Mouse (Mus musculus) embryonic facial prominence, embryonic 12.5 days (tissue): ENCODE results near the gene Wfdc3. TPM values are rescaled to one million over a fixed set of nuclear protein-coding genes. Genes with fewer than 3 reads are reported as not detected.
A peak's percentile ranks its signal among the peaks of the same experiment; 100 is the strongest.

Experiments used
- ATAC-seq: fragments of 200-750 bp; cut with Nextera tagmentation; 2 replicates; pipeline ENCODE4 v1.8.0; 2017; ENCODE audit not compliant: insufficient number of reproducible peaks, insufficient read depth, low FRiP score, low TSS enrichment
- H3K27ac ChIP-seq: fragments of 300-500 bp; sonication (generic); 2 replicates; pipeline ENCODE4 v1.5.1; 2016; ENCODE audit warnings: mild to moderate bottlenecking
- H3K27me3 ChIP-seq: fragments of 300-500 bp; sonication (generic); 2 replicates; pipeline ENCODE4 v1.6.1; 2016; ENCODE audit warnings: mild to moderate bottlenecking, moderate library complexity
- H3K36me3 ChIP-seq: fragments of 300-500 bp; sonication (generic); 2 replicates; pipeline ENCODE4 v1.6.1; 2016; ENCODE audit warnings: mild to moderate bottlenecking
- H3K4me1 ChIP-seq: fragments of 300-500 bp; sonication (generic); 2 replicates; pipeline ENCODE4 v1.6.1; 2016
- H3K4me2 ChIP-seq: fragments of 300-500 bp; sonication (generic); replicated peaks from 2 replicates; pipeline ENCODE4 v1.6.1; 2016; ENCODE audit warnings: mild to moderate bottlenecking, moderate library complexity
- H3K4me3 ChIP-seq: fragments of 300-500 bp; sonication (generic); 2 replicates; pipeline ENCODE4 v1.5.1; 2016; ENCODE audit warnings: mild to moderate bottlenecking
- H3K9ac ChIP-seq: fragments of 300-500 bp; sonication (generic); 2 replicates; pipeline ENCODE4 v1.6.1; 2016; ENCODE audit warnings: mild to moderate bottlenecking, moderate library complexity
- H3K9me3 ChIP-seq: fragments of 300-500 bp; sonication (generic); 2 replicates; pipeline ENCODE4 v1.6.1; 2016; ENCODE audit warnings: mild to moderate bottlenecking, moderate library complexity
- WGBS: fragments of 180-500 bp; shearing (Covaris S2); methylation state at CpG from one replicate; pipeline ENCODE4 v1.1.7; 2016; 5-methylcytosine and 5-hydroxymethylcytosine counted together
- polyA plus RNA-seq: library from polyadenylated mRNA; unstranded; fragments of >200 nt; fragmentation: Nextera tagmentation; extraction: Ambion mirVana; gene quantifications from 2 replicates; pipeline ENCODE4 v1.2.1, GENCODE M21; 2016

Gene Wfdc3
- polyA plus RNA-seq, 1 experiment from 2014 or later, result 0.72 TPM

DNA sequence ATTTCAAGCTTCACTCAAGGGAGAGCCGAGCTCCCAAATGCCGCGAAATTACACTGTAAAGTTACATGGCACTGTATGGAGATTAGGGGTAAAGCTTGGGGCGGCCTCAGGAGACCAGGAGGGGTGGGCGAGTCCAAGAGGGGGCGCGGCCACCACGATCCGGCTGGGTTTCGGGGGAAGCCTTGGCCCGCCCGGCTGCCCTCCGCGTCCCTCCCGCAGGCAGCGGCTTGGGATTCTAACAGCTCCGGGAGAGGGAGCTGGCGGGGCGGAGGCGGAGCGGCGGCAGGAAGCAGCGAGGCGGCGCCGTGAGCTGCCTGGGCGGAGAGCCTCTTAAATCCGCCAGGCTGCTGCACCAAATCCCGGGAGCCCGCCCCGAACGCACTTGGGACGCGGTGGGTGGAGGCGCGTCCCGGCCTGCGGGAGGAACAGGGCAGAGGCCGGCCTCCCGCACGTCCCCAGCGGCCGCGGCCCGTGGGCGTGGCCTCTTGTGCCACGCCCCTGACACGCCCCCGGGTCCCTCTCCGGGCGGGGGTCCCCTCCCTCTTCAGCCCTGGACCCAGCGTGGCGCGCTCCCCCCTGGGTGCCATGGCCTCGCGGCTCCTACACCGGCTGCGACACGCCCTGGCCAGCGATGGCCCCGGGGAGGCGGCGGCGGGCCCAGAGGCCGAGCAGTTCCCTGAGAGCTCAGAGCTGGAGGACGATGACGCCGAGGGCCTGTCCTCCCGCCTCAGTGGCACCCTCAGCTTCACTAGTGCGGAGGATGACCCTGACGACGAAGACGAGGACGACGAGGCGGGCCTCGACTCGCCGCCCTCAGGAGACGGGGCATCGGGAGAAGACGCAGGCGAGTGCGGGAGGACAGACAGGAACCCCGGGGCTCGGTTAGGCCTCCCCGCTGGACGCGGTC is 40.0 kb upstream of the Wfdc3 start, which contains the start of gene Snx21:
TSS of gene Snx21 (plus strand) at position 343 of the 907 bp plus-strand sequence.
- Histone ChIP-seq H3K36me3 (0 out of 2 replicates have a peak, but pooled peaks cover 5% of the 10 kb centered on the region), H3K9me3 (no peaks in the 10 kb centered on the region), H3K4me1 (peaks cover 15% of the 10 kb centered on the region; the same call in 1 of the 2 replicates), H3K27me3 (no peaks in the 10 kb centered on the region), H3K27ac (peak within 1 kb of the TSS; percentile 67), H3K9ac (peak within 1 kb of the TSS; percentile 78), H3K4me3 (peak within 1 kb of the TSS; percentile 57), H3K4me2 (peak within 1 kb of the TSS; percentile 64)
- ATAC-seq, result peak; percentile 91
- under 1% methylated on average over 80 of the region's 89 CpGs for WGBS

DNA sequence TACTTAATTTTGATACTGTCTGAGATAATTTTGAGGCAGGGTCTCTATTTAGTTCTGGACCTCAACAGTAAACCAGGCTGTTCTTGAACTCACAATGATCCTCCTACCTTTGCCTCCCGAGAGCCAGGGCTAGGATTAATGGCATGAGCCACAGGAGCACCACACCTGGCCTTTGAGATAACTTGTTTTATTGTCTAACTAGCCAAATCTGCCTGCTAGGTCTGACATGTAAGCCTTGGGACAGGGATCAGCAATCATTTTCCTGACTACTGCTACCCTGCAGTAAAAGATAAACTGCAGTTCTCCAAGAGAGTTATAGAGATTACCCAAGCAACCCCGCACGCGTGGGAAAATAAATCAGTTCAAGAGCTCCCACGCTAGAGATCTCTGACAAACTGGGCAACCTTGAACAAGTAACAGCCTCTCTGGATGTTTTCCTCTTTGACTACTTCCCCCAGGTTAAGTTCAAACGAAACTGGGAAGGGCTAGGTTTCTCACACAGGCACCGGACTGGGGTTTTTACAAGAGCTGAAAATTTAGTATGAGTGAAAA is 39.2 kb upstream of the Wfdc3 start:
- 16% methylated on average over 7 of the region's 7 CpGs for WGBS
- H3K27ac ChIP-seq, result peak overlapping the region; percentile 67
- peak overlapping the region; percentile 64 for H3K4me2 ChIP-seq
- H3K4me1 ChIP-seq, result peaks cover 15% of the 10 kb centered on the region; the same call in 1 of the 2 replicates
- H3K4me3 ChIP-seq, result peak overlapping the region; percentile 57
- H3K27me3 ChIP-seq, result no peaks in the 10 kb centered on the region
- no peaks in the 10 kb centered on the region for H3K9me3 ChIP-seq
- H3K9ac ChIP-seq, result peak overlapping the region; percentile 78
- H3K36me3 ChIP-seq, result 0 out of 2 replicates have a peak, but pooled peaks cover 4% of the 10 kb centered on the region
- no peak for ATAC-seq

DNA sequence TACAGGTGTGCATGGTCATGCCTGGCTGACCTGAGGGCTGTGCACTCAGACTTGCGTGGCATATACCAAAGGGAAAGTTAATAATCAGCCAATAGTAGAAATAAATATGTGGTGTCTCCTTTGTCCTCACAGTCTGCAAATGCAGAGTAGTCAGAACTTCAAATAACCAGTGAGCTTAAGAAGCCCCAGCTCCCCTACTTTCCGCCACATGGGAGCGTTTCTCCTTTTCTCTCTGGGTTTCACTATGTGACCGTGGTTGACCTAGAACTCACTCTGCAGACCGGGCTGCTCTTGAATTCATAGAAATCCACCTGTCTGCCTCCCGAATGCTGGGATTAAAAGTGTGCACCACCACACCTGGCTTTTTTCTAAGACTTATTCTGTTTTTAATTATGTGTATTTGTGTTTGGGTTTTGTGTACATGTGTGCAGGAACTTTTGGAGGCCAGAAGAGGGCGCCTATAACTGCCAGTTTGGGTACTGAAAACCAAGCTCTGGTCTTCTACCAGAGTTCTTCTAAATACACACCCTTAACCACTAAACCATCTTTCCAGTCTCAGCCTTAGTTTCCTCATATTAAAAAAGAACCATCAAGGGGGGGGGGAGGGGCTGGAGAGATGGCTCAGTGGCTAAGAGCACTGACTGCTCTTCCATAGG is 38.3 kb upstream of the Wfdc3 start:
- Histone ChIP-seq H3K9ac (no peak overlapping the region), H3K9me3 (no peaks in the 10 kb centered on the region), H3K36me3 (0 out of 2 replicates have a peak, but pooled peaks cover 4% of the 10 kb centered on the region), H3K4me2 (peak overlapping the region; percentile 64; the same call in 1 of the 2 replicates), H3K27me3 (no peaks in the 10 kb centered on the region), H3K27ac (no peak overlapping the region), H3K4me3 (no peak overlapping the region), H3K4me1 (peaks cover 15% of the 10 kb centered on the region; the same call in 1 of the 2 replicates)
- 71% methylated on average over 7 of the region's 7 CpGs for WGBS
- no peak for ATAC-seq

DNA sequence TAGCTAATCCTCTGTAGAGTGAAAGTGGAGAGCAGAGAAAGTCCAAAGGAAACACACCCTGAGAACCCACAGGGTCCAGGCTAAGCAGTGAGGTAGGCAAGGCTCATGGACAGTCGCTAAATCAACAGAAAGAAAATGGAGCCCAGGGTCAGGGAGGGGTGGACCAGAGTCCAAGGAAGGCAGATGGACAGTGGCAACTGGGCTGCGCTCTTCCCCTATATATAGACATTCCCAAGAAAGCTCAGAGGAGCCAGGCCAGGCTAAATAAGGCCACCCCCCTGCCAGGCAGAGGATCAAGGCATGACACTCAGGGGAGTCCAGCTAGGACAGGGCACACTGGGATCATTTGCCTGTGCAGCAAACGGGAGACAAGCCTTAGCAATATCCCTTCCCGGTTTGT is 36.1 kb upstream of the Wfdc3 start:
- no peaks in the 10 kb centered on the region for H3K36me3 ChIP-seq
- no peak overlapping the region for H3K4me2 ChIP-seq
- H3K4me3 ChIP-seq, result no peak overlapping the region
- H3K27ac ChIP-seq, result no peak overlapping the region
- ATAC-seq, result no peak
- H3K9me3 ChIP-seq, result no peaks in the 10 kb centered on the region
- peaks cover 12% of the 10 kb centered on the region; the same call in 1 of the 2 replicates for H3K4me1 ChIP-seq
- 0 out of 2 replicates have a peak, but pooled peaks cover 2% of the 10 kb centered on the region for H3K27me3 ChIP-seq
- no peak overlapping the region for H3K9ac ChIP-seq
- 63% methylated on average over 4 of the region's 4 CpGs for WGBS

DNA sequence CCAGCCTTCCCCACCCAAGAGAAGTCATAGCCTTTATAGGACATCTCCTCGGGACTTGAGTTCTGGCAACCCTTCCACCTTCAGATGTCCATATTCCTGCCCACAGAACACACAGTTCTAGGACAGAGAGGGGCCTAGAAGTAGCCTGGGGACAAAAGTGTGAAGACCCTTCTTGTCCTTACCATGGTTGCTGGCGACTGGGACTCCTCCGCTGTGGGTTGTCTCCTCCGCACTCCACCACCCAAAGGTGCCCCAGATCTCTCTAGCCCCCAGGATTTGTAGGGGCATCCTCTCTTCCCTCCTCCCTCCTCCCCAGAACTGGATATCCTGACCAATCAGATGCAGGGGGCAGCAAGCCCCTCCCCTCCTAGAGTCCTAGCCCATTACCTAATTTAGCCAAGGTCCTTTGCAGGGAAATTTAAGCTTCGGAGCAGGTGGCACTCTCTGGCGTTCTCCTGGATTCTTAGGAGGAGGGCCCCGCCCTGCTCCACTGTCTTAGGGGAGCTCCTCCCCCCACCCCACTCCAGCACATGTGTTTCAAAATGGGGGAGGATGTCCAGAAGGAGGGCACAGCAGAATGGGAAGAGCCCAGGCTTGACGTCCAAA is 33.9 kb upstream of the Wfdc3 start, which contains the start of gene Tnnc2:
TSS of gene Tnnc2 (minus strand) at position 487 of the 606 bp plus-strand sequence.
- Histone ChIP-seq H3K4me2 (no peak within 1 kb of the TSS), H3K4me3 (no peak within 1 kb of the TSS), H3K4me1 (peaks cover 3% of the 10 kb centered on the region; the same call in 1 of the 2 replicates), H3K27me3 (0 out of 2 replicates have a peak, but pooled peaks cover 4% of the 10 kb centered on the region), H3K9ac (no peak within 1 kb of the TSS), H3K9me3 (no peaks in the 10 kb centered on the region), H3K27ac (no peak within 1 kb of the TSS), H3K36me3 (no peaks in the 10 kb centered on the region)
- ATAC-seq, result no peak
- WGBS, result 69% methylated on average over 8 of the region's 8 CpGs

DNA sequence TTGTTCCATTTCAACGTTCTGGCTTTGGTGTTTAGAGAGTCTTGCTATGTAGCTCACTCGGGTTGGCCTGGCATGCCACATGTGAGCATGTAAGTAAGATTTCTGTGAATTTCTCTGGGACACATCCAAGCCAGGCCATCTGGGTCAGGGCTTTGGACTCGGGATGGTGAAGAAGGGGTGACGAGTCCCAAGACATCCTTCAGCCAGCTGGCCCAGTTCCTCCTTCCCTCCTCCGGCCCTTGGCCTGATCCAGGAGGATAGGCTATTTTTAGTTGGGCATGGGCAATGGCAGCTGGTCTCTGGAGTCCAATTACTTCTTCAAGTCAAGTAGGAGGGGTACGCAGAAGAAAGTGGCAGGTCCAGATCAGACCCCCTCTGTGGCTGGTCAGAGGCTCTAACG is 33.1 kb upstream of the Wfdc3 start:
- no peak for ATAC-seq
- 0 out of 2 replicates have a peak, but pooled peaks cover 4% of the 10 kb centered on the region for H3K27me3 ChIP-seq
- H3K27ac ChIP-seq, result no peak overlapping the region
- WGBS, result 70% methylated on average over 7 of the region's 7 CpGs
- H3K4me3 ChIP-seq, result no peak overlapping the region
- no peaks in the 10 kb centered on the region for H3K9me3 ChIP-seq
- no peaks in the 10 kb centered on the region for H3K4me1 ChIP-seq
- H3K9ac ChIP-seq, result no peak overlapping the region
- H3K36me3 ChIP-seq, result no peaks in the 10 kb centered on the region
- H3K4me2 ChIP-seq, result no peak overlapping the region

DNA sequence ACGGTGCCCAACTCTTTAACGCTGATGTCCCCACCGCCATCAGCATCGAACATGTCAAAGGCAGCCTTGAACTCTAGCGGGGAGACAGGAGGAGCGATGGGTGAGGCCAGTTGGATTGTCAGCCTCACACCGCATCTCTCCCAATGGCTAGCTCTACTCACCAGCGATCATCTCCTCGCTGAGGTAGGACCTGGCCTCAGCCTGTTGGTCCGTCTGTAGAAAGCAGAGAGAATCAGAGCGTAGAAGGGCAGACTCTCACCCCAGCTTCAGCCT is 32.2 kb upstream of the Wfdc3 start:
- Histone ChIP-seq H3K4me1 (no peaks in the 10 kb centered on the region), H3K4me2 (no peak overlapping the region), H3K9ac (no peak overlapping the region), H3K9me3 (no peaks in the 10 kb centered on the region), H3K27me3 (0 out of 2 replicates have a peak, but pooled peaks cover 4% of the 10 kb centered on the region), H3K36me3 (peaks cover 2% of the 10 kb centered on the region; the same call in 1 of the 2 replicates), H3K4me3 (no peak overlapping the region), H3K27ac (no peak overlapping the region)
- no peak for ATAC-seq
- WGBS, result 92% methylated on average over 11 of the region's 11 CpGs

DNA sequence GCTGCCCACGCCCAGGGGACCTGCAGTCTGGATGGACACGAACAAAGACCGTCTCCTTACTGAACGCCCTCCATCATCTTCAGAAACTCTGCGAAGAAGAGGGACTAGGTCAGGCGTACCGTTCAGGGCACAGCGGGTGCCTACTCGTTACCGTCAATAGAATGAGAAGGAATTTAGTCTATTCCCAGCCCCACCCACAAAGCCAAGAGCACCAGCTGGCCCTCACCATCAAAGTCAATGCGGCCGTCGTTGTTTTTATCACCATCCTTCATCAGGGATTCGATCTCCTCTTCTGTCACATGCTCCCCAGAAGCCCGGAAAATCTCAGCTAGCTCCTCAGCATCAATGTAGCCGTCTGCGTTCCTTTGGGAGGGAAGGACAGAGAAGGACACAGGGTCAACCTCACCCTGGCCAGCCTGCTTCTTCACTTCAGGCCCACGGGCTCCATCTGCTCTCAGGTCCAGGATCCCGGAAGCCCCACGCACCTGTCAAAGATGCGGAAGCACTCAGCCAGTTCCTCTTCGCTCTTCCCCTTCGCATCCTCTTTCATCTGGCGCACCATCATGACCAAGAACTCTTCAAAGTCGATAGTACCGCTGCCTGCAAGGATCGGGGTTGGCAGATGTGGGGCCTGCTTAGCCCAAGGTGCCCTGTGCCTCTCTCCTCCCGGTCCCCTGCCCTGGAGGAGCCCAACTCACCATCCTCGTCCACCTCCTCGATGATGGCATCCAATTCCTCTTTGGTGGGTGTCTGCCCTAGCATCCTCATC is 31.7 kb upstream of the Wfdc3 start:
- Histone ChIP-seq H3K36me3 (peaks cover 5% of the 10 kb centered on the region; the same call in 1 of the 2 replicates), H3K4me2 (no peak overlapping the region), H3K4me3 (no peak overlapping the region), H3K27ac (no peak overlapping the region), H3K9ac (no peak overlapping the region), H3K4me1 (peaks cover under 1% of the 10 kb centered on the region; the same call in 1 of the 2 replicates), H3K27me3 (0 out of 2 replicates have a peak, but pooled peaks cover 4% of the 10 kb centered on the region), H3K9me3 (no peaks in the 10 kb centered on the region)
- 84% methylated on average over 30 of the region's 30 CpGs for WGBS
- ATAC-seq, result no peak

DNA sequence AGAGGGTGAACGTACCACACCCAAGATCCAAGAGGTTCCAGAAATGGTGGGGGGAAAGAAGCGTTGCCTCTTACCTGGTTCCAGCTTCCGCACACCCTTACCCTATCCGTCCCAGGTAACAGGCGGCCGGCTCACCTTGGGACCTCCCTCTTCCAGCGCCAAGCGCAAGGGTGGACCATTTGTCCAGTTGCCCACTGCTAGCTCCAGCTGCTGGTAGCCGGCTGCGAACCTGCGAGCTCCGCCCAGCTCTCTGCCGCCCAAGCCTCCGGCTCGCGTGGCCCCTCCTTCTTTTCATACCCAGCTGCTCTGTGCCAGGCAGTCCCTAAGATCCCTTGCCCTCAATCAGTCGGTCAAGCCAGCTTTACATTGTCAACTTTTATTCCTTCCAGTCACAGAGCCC is 31.1 kb upstream of the Wfdc3 start:
- Histone ChIP-seq H3K4me1 (peaks cover 6% of the 10 kb centered on the region), H3K36me3 (peaks cover 12% of the 10 kb centered on the region), H3K27ac (no peak overlapping the region), H3K4me3 (no peak overlapping the region), H3K27me3 (0 out of 2 replicates have a peak, but pooled peaks cover 4% of the 10 kb centered on the region), H3K9me3 (no peaks in the 10 kb centered on the region), H3K9ac (no peak overlapping the region), H3K4me2 (no peak overlapping the region)
- WGBS, result 66% methylated on average over 17 of the region's 17 CpGs
- ATAC-seq, result no peak

DNA sequence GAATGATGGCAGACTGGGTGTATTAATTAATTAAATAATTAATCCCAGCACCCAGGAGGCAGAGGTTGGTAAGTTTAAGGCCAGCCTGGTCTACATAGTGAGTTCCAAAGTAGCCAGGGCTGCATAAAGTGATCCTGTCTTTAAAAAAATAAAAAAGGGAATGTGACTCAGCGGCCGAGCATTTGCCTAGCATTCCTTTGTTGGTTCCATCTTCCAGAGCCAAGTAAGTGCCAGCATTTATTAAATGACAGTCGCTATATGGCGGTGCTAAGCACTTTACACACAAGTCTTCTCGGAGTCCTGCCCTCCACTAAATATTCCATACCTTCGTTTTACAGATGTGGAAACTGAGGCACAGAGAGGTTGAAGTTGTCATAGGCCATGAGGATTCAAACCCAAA is 30.4 kb upstream of the Wfdc3 start:
- Histone ChIP-seq H3K27me3 (0 out of 2 replicates have a peak, but pooled peaks cover 4% of the 10 kb centered on the region), H3K9me3 (no peaks in the 10 kb centered on the region), H3K4me1 (peaks cover 12% of the 10 kb centered on the region), H3K9ac (no peak overlapping the region), H3K4me3 (no peak overlapping the region), H3K36me3 (peaks cover 18% of the 10 kb centered on the region), H3K4me2 (no peak overlapping the region), H3K27ac (no peak overlapping the region)
- 90% methylated on average over 6 of the region's 6 CpGs for WGBS
- no peak for ATAC-seq
